Mouse (Mus musculus) gastrocnemius, postnatal 25 days (tissue): Measurements from ENCODE around the gene Klhl25. TPM values are rescaled to one million over a fixed set of nuclear protein-coding genes. Genes with fewer than 3 reads are reported as not detected.
A peak's percentile ranks its signal among the peaks of the same experiment; 100 is the strongest.
"Not testable (repeated sequence)": the region's sequence is repeated elsewhere in the genome, so short reads cannot be mapped to it uniquely, and the experiment has no call there.

ENCODE experiments used
- DNase-seq: peaks from one replicate; pipeline ENCODE4 v3.0.0; 2022
- total RNA-seq, 2 experiments: library from RNA; stranded (reverse); gene quantifications; 1 replicate in 1 of 2; 2 replicates in 1 of 2; pipeline ENCODE4 v1.2.3; 2021

Gene Klhl25
- total RNA-seq, 2 experiments from 2014 or later, result 3.1 to 3.5 TPM

DNA sequence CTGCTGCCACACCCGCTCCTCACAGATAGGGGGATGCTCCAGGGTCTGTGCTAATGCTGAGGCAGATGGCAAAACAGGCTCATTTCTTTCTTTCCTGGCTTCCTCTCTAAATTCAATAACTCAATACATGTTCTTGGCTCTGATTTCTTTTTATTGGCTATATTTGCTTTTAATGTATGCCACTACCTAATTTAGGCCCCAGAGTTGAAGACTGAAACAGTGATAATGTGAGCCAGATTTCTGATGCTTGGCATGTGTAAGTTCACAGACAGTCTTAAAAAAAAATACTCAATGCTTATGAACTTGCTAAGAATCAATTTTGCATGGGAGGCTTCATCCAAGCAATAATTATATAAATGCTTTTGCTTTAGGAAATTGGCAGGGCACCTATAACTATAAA, 2.2 kb upstream of the Klhl25 start:
- DNase-seq, result no peak

DNA sequence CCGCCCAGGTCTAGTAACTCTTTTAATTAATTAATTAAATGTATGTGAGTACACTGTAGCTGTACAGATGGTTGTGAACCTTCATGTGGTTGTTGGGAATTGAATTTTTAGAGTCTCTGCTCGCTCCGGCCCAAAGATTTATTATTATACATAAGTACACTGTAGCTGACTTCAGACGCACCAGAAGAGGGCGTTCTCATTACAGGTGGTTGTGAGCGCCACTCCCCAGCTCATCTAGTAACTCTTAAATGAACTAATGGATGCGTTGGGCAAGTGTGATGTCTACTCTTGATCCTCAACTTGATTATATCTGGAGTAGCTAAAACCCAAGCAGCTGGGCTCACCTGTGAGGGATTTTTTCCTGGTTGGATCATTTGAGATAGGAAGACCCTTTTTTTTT, 1.2 kb upstream of the Klhl25 start:
- DNase-seq, result no peak

GRCm38 (mm10) chr7:75847489-75847888, 621 bp upstream of the Klhl25 start:
- no peak for DNase-seq

- DNase-seq, result peak; percentile 27
These were observed 913 bp downstream of the Klhl25 start for GRCm38 (mm10) chr7:75848776-75849670.

- not testable (repeated sequence) for DNase-seq
These were observed 2.3 kb downstream of the Klhl25 start for GRCm38 (mm10) chr7:75850396-75850795.

GRCm38 (mm10) chr7:75851290-75851689, 3.2 kb downstream of the Klhl25 start:
- DNase-seq, result no peak

DNA sequence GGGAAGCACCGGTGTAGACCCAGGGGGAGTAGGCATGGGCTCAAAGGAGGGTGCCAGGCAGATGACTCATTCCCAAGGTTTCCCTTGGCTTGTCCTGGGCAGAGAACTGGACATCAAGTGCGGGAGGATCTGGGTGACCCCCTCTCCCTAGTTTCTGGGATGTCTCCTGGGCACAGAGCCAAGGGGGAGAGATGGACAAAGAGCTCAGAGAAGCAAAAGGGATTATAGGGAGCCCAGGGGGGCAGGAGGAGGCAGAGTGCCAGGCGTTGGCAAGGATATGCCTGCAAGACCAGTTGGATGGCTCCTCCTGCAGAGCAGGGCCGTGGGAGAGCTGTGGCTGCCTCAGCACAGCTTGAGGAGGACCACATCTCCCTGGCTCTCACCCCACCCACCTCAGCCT, 4.3 kb downstream of the Klhl25 start:
- no peak for DNase-seq

DNA sequence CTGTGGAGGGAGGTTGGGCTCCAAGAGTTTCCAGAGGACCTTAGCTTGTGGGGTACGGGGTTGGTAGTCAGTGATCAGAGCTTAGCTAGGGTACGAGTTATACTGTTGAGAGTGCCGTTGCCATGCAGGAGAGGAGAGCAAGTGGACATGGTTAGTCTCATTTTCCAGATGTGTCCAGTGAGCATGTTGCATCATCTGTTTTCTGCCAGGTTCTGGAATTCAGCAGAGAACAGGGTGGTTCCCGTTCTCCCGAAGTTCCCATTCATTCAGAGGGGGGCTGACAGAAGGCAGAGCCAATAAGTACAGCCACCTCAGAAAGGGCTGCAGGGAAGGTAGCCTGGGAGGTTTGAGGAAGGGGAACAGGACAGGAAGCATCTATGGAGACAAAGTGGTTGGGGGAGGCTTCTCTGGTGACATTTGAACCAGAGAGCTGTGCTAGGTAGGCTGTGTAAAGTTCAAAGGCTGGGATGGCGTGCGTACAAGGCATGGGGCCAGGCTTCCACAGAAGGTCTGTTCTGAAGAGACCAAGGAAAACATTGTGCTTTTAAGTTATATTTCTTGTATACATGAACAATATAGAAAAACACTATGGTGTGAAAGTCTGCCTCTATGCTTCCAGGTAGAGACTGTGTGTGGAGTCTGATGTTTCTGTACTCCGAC, 5.2 kb downstream of the Klhl25 start:
- DNase-seq, result no peak

DNA sequence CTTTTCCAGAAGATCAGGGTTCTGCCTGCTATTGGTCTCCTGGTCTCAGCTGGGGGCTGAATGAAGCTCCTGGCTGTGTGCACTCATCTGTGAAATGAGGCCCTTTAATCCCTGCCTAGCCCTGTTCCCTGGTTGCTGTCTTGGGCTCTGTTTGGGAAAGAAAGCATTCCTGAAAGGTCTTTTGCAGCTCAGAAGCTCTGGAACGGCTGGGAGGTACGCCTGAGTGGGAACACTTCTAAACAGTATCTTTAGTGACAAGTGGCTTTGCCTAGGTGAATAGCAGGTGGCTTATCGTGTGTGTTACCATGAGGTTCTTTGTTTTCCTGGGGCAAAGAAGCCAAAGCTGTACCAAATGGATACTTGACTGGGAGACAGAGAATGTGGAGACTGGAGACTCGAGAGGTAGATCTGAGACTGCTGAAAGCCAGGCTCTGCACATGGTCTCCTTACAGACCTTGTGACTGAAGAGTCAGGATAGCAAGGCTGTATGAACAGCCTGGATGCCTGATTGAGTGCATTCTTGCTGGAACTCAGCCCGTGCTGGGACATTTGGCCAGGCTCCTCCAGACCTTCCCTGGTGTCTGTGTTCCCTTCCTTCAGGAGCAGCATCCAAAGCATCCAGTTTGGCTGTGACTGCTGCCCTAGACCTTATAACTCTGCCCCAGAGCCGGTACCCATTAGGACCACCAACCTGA, 6.3 kb downstream of the Klhl25 start:
- DNase-seq, result no peak

DNA sequence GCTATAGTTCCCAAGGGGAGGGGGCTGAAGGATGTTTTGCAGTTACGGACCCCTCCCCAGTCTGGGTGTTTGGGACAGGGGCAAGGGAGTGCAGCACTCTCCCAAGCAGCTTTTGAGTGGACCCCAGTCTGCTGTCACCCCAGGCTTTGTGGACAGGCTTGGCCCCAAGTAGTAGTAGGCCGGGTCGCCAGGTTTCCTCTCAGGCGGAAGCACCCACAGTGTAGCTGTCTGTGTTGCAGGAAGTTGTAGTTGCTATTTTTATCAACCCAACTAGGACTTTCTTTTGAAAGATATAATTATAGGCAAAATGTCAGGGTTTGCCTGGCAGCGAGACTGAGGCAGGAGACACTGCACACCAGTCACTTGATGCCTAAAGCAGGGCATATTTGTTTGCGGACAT, 6.9 kb downstream of the Klhl25 start:
- DNase-seq, result no peak

DNA sequence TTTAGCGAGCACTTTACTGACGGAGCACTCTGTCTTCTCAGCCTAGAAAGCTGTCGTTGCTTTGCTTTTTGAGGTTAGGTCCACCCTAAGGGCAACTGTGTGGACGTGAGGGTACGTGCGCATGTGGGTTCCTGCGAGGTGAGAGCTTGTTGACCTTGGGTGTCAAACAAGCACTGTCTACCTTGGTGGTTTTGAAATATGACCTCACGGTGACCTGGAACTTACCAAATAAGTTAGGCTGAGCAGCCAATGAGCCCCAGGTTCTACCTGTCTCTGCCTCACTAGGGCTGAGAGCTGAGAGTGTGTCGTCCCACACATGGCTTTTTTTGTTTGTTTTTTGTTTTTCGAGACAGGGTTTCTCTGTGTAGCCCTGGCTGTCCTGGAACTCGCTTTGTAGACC, 8.1 kb downstream of the Klhl25 start:
- DNase-seq, result no peak

DNA sequence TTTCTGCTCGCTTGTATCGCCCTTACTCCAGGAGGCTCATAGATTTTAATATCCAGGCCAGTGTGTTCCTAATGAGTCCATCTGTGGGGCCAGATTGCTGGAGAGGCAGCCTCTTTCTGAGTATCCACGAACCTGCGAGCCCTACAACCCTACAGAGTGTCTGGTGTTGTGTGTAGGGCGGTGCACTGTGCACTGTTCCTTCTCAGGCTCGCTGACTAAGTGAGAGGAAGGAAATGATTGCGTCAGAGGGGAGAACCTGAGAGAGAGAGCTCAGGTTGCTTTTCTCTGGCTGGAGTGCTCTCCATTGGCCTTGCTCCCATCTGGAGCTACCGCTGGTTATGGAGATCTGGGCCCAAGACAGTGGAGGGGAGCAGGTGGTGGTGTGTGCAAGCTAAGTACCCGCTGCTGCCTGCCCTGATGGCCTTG, 11.7 kb downstream of the Klhl25 start:
- DNase-seq, result peak; percentile 65

DNA sequence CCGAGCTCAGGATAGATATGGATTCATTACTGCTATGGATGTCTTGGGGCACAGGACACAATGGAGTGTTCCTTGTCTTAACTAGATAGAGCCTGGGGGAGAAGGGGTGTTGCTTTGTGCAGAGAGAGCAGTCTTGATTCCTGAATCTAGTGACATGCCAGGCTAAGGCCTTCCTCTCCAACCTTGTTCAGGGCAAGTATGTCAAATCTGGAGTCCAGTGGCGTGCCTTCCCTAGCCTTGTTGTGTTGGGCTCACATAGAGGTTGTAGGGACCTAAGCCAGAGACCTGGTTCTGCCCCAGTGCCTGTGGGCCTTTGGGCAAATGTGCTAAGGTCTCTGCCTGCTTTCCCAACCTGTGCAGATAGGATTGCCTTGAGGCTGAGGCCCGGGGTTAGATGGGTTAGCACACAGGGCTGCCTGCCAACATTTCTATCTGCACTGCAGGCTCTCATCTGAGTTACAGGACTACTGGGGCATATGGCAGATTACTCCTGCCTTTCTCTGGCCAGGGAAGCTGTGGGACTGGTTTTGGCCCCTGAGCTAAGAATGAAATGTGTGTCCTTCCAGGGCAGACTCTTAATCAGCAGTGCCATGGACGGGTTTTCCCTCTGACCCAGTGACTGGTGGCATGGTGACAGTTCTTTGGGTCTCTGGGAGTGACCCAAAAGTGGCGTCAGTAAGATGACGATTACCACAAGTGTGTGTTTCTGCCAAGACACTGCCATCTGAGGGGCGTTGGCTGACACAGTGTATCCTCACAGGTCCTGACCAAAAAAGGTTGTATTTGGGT, 13.7 kb downstream of the Klhl25 start:
- DNase-seq, result not testable (repeated sequence)

GRCm38 (mm10) chr7:75862427-75862781, 14.3 kb downstream of the Klhl25 start:
- DNase-seq, result not testable (repeated sequence)

DNA sequence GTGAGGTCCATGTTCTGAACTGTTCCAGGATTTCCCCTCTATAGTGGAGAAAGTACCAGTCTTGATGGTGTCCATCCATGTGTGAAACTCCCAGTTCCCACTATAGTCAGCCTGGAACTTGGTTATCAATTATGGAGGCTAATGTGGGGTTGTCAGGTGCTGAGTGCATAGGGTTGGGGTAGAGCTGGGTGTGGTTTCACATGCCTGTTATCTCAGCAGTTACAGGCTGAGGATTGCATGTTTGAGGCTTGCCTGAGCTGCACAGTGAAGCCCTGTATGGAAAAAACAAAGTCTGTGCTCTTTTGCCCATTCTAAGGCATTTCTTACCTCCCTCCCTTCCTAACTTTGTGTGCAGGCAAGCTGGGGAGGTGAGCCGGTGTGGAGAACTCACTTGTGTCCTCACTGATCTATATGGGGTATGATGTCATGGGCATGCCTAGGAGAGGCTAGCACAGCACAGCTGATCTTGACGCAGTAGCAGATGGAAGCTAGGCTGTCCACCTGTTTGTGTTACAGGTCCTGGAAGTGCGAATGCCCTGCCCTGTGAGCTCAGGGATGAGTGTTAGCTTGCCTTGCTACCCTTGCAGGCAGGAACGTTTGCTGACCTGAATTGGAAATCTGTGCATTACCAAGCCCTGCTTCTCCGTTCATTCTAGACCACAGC, 15.3 kb downstream of the Klhl25 start:
- not testable (repeated sequence) for DNase-seq

- DNase-seq, result no peak
These were observed 16.9 kb downstream of the Klhl25 start for GRCm38 (mm10) chr7:75865026-75865425.

DNA sequence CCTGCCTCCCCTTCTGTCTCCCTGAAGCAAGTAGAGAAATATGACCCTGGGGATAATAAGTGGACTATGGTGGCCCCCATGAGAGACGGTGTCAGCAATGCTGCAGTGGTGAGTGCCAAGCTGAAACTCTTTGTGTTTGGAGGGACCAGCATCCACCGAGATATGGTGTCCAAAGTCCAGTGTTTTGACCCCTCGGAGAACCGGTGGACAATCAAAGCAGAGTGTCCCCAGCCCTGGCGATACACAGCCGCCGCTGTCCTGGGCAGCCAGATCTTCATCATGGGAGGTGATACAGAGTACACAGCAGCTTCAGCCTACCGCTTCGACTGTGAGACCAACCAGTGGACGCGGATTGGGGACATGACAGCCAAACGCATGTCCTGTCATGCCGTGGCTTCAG, 18.4 kb downstream of the Klhl25 start:
- DNase-seq, result no peak

DNA sequence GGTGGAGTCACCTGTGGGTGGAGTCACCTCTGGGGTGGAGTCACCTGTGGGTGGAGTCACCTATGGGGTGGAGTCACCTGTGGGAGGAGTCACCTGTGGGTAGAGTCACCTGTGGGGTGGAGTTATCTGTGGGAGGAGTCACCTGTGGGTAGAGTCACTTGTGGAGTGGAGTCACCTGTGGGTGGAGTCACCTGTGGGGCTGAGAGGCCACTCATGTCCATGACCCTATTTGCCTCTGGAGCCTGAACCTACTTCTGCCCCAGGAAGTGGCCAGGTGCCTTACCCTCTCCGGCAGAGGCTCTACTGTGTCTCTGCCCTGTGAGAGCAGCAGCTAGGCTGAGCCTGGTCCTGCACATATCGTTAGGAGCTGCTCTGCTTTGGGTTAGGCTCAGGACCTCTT, 20.6 kb downstream of the Klhl25 start:
- no peak for DNase-seq

DNA sequence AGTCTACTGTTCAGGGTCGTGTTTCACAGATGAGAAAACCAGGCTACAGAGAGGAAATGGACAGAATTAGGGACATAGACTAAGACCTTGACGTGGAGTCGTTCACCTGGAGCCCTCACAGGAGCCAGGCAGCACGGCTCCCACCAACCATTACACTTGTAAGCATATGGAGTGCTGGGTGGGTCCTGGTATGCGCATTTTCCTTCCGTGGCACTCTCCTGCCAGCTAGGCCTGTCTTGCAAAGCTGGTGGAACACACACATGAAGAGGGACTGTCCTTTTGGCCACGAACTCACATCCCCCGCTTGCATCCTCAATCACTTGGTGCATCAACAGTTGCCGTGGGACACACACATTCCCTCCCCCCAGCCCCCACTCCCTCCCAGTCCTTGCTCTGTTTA, 22.4 kb downstream of the Klhl25 start:
- DNase-seq, result no peak

- no peak for DNase-seq
These were observed 24.1 kb downstream of the Klhl25 start for GRCm38 (mm10) chr7:75872255-75872654.

DNA sequence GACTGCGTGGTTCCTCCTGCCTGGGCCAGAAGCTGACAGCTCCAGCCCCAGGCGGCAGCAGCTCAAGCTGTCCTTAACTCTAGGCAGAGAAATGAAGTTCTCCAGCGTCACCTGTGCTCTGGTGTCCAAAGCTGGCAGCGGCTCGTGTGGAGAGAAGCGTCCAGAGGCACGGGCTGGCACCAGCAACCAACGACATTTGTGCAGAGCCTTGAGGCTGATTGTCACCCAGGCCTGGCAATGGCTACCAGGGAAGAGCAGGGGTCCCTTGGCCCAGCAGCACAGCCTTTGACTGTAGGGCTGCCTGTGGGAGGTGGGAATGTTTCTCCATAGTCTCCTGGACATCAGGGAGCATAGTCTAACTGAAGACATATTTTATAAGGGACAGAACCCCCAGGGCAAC, 24.6 kb downstream of the Klhl25 start:
- DNase-seq, result no peak

- DNase-seq, result no peak
These were observed 25.1 kb downstream of the Klhl25 start for GRCm38 (mm10) chr7:75873216-75873615.
